Mouse (Mus musculus): ENCODE data around the gene Gm11037. TPM values are rescaled to one million over a fixed set of nuclear protein-coding genes. Genes with fewer than 3 reads are reported as not detected.
A peak's percentile ranks its signal among the peaks of the same experiment; 100 is the strongest.

The Gm11037 gene
- polyA plus RNA-seq, 1 experiment from 2014 or later: not detected

GRCm38 (mm10) chr2:131152166-131152730 is 19.0 kb downstream of the Gm11037 start:
- Histone ChIP-seq H3K36me3 (ENCODE audit: inconsistent target) (peaks cover 56% of the 10 kb centered on the region), H3K27ac (no peak overlapping the region), H3K79me2 (ENCODE audit: inconsistent target) (0 out of 2 replicates have a peak, but pooled peaks cover under 1% of the 10 kb centered on the region), H3K4me3 (ENCODE audit: inconsistent target) (no peak overlapping the region)
- WGBS (ENCODE audit: missing documents): 100% methylated on average over 3 of the region's 7 CpGs

- H3K27ac ChIP-seq: no peak overlapping the region
Measured at GRCm38 (mm10) chr2:131154036-131154435, 20.7 kb downstream of the Gm11037 start.

GRCm38 (mm10) chr2:131156987-131157386 is 23.7 kb downstream of the Gm11037 start:
- no peak overlapping the region for H3K27ac ChIP-seq
- H3K4me3 ChIP-seq (ENCODE audit: inconsistent target): no peak overlapping the region
- 57% methylated on average over 7 of the region's 7 CpGs for WGBS (ENCODE audit: missing documents)
- peaks cover 17% of the 10 kb centered on the region; the same call in 1 of the 2 replicates for H3K79me2 ChIP-seq (ENCODE audit: inconsistent target)
- H3K36me3 ChIP-seq (ENCODE audit: inconsistent target): peaks cover 12% of the 10 kb centered on the region; the same call in 1 of the 2 replicates

More at GRCm38 (mm10) chr2:131154036-131154435, 20.7 kb downstream of the Gm11037 start:
- peaks cover 39% of the 10 kb centered on the region for H3K36me3 ChIP-seq (ENCODE audit: inconsistent target)
- H3K4me3 ChIP-seq (ENCODE audit: inconsistent target): no peak overlapping the region
- peaks cover 17% of the 10 kb centered on the region; the same call in 1 of the 2 replicates for H3K79me2 ChIP-seq (ENCODE audit: inconsistent target)
- 96% methylated on average over 4 of the region's 4 CpGs for WGBS (ENCODE audit: missing documents)

- 6% methylated on average over 18 of the region's 18 CpGs for WGBS (ENCODE audit: missing documents)
- no peaks in the 10 kb centered on the region for H3K36me3 ChIP-seq (ENCODE audit: inconsistent target)
- H3K79me2 ChIP-seq (ENCODE audit: inconsistent target): peaks cover 17% of the 10 kb centered on the region; the same call in 1 of the 2 replicates
- H3K27ac ChIP-seq: peak overlapping the region; percentile 28; the same call in 1 of the 2 replicates
- H3K4me3 ChIP-seq (ENCODE audit: inconsistent target): peak overlapping the region; percentile 83
Measured at GRCm38 (mm10) chr2:131159491-131159910, 26.2 kb downstream of the Gm11037 start.

- WGBS (ENCODE audit: missing documents): under 1% methylated on average over 54 of the region's 54 CpGs
Measured at GRCm38 (mm10) chr2:131159938-131160581, 26.8 kb downstream of the Gm11037 start, which contains the start of gene 1700037H04Rik. Gene 1700037H04Rik (minus strand): TSS chr2:131160081.

GRCm38 (mm10) chr2:131160671-131161111 is 27.4 kb downstream of the Gm11037 start:
- 7% methylated on average over 16 of the region's 17 CpGs for WGBS (ENCODE audit: missing documents)
- H3K36me3 ChIP-seq (ENCODE audit: inconsistent target): no peaks in the 10 kb centered on the region
- peak overlapping the region; percentile 52 for H3K27ac ChIP-seq
- H3K79me2 ChIP-seq (ENCODE audit: inconsistent target): peaks cover 17% of the 10 kb centered on the region; the same call in 1 of the 2 replicates
- peak overlapping the region; percentile 83 for H3K4me3 ChIP-seq (ENCODE audit: inconsistent target)

More at GRCm38 (mm10) chr2:131159938-131160581, 26.8 kb downstream of the Gm11037 start, which contains the start of gene 1700037H04Rik:
- no peaks in the 10 kb centered on the region for H3K36me3 ChIP-seq (ENCODE audit: inconsistent target)
- H3K4me3 ChIP-seq (ENCODE audit: inconsistent target): peak within 1 kb of the TSS; percentile 83
- peaks cover 17% of the 10 kb centered on the region; the same call in 1 of the 2 replicates for H3K79me2 ChIP-seq (ENCODE audit: inconsistent target)
- peak within 1 kb of the TSS; percentile 52 for H3K27ac ChIP-seq

- Histone ChIP-seq H3K79me2 (ENCODE audit: inconsistent target) (peaks cover under 1% of the 10 kb centered on the region; the same call in 1 of the 2 replicates), H3K4me3 (ENCODE audit: inconsistent target) (no peak overlapping the region), H3K36me3 (ENCODE audit: inconsistent target) (no peaks in the 10 kb centered on the region), H3K27ac (no peak overlapping the region)
- WGBS (ENCODE audit: missing documents): 93% methylated on average over 7 of the region's 7 CpGs
Measured at GRCm38 (mm10) chr2:131163924-131164323, 30.6 kb downstream of the Gm11037 start.

GRCm38 (mm10) chr2:131166172-131166571 is 32.9 kb downstream of the Gm11037 start:
- WGBS (ENCODE audit: missing documents): 86% methylated on average over 2 of the region's 2 CpGs
- H3K79me2 ChIP-seq (ENCODE audit: inconsistent target): no peaks in the 10 kb centered on the region
- no peak overlapping the region for H3K27ac ChIP-seq
- H3K36me3 ChIP-seq (ENCODE audit: inconsistent target): no peaks in the 10 kb centered on the region
- no peak overlapping the region for H3K4me3 ChIP-seq (ENCODE audit: inconsistent target)

GRCm38 (mm10) chr2:131167984-131168383 is 34.7 kb downstream of the Gm11037 start:
- Histone ChIP-seq H3K79me2 (ENCODE audit: inconsistent target) (no peaks in the 10 kb centered on the region), H3K4me3 (ENCODE audit: inconsistent target) (no peak overlapping the region), H3K36me3 (ENCODE audit: inconsistent target) (no peaks in the 10 kb centered on the region), H3K27ac (no peak overlapping the region)
- WGBS (ENCODE audit: missing documents): 83% methylated on average over 6 of the region's 6 CpGs

GRCm38 (mm10) chr2:131168914-131169313 is 35.6 kb downstream of the Gm11037 start:
- WGBS (ENCODE audit: missing documents): 91% methylated on average over 1 of the region's 1 CpGs
- Histone ChIP-seq H3K36me3 (ENCODE audit: inconsistent target) (no peaks in the 10 kb centered on the region), H3K27ac (no peak overlapping the region), H3K79me2 (ENCODE audit: inconsistent target) (no peaks in the 10 kb centered on the region), H3K4me3 (ENCODE audit: inconsistent target) (no peak overlapping the region)

- H3K4me3 ChIP-seq (ENCODE audit: inconsistent target): no peak overlapping the region
- no peaks in the 10 kb centered on the region for H3K36me3 ChIP-seq (ENCODE audit: inconsistent target)
- no peak overlapping the region for H3K27ac ChIP-seq
- 57% methylated on average over 9 of the region's 9 CpGs for WGBS (ENCODE audit: missing documents)
- no peaks in the 10 kb centered on the region for H3K79me2 ChIP-seq (ENCODE audit: inconsistent target)
Measured at GRCm38 (mm10) chr2:131170936-131171335, 37.6 kb downstream of the Gm11037 start.

GRCm38 (mm10) chr2:131171401-131172104 is 38.3 kb downstream of the Gm11037 start:
- no peak overlapping the region for H3K27ac ChIP-seq
- H3K36me3 ChIP-seq (ENCODE audit: inconsistent target): no peaks in the 10 kb centered on the region; the same call in 1 of the 2 replicates
- 28% methylated on average over 42 of the region's 43 CpGs for WGBS (ENCODE audit: missing documents)
- H3K4me3 ChIP-seq (ENCODE audit: inconsistent target): no peak overlapping the region
- 0 out of 2 replicates have a peak, but pooled peaks cover 2% of the 10 kb centered on the region for H3K79me2 ChIP-seq (ENCODE audit: inconsistent target)

- WGBS (ENCODE audit: missing documents): 79% methylated on average over 9 of the region's 9 CpGs
- Histone ChIP-seq H3K27ac (no peak overlapping the region), H3K79me2 (ENCODE audit: inconsistent target) (peaks cover 9% of the 10 kb centered on the region), H3K4me3 (ENCODE audit: inconsistent target) (no peak overlapping the region), H3K36me3 (ENCODE audit: inconsistent target) (no peaks in the 10 kb centered on the region; the same call in 1 of the 2 replicates)
Measured at GRCm38 (mm10) chr2:131172322-131172721, 39.0 kb downstream of the Gm11037 start.

GRCm38 (mm10) chr2:131174700-131175099 is 41.4 kb downstream of the Gm11037 start:
- Histone ChIP-seq H3K79me2 (ENCODE audit: inconsistent target) (peaks cover 32% of the 10 kb centered on the region), H3K4me3 (ENCODE audit: inconsistent target) (no peak overlapping the region; the same call in 1 of the 2 replicates), H3K36me3 (ENCODE audit: inconsistent target) (peaks cover 5% of the 10 kb centered on the region; the same call in 1 of the 2 replicates), H3K27ac (no peak overlapping the region)
- WGBS (ENCODE audit: missing documents): 9% methylated on average over 11 of the region's 11 CpGs
